8 mouse cellular contexts compared by ENCODE assay signal in the genomic region with DNA sequence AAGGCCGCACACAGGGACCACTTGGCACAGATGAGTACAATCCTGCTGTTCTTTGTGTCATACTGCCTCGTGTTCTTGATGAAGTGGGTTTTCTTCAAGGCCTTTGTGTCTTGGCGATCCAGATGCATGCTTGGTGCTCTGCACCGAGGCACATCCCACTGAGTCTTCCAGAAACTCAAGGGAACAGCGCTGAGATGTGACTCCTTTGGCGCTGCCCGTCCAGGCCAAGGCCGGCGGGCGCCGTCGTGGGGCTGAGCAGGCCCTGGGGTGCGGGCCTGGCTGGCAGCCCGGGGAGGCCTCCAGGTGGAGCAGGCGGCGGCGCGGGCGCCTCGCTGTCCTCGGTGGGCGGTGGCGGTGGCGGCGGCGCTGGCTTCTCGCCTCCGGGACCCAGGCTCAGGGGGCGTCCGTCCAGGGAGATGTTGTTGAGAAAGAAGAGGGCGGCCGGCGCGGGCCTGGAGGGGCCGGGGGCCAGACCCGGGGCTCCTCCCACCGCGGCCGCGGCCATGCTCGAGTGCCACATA. TPM values are rescaled to one million over a fixed set of nuclear protein-coding genes. Genes with fewer than 3 reads are reported as not detected.
A peak's percentile ranks its signal among the peaks of the same experiment; 100 is the strongest.
DNase-seq lines count a peak whose midpoint lies in the region; ATAC-seq lines count a peak whose summit lies in the region.

No protein-coding gene starts in this region.

- peaks cover 4% of the 10 kb centered on the region; the same call in 1 of the 2 replicates for H3K4me1 ChIP-seq in kidney, embryonic 15.5 days
- peaks cover 4% of the 10 kb centered on the region; the same call in 1 of the 2 replicates for H3K4me1 ChIP-seq in embryonic facial prominence, embryonic 13.5 days
- no peaks in the 10 kb centered on the region; the same call in 1 of the 2 replicates for H3K4me1 ChIP-seq in limb, embryonic 12.5 days (replicated peaks)

- no peak overlapping the region for H3K27ac ChIP-seq in kidney, embryonic 15.5 days
- H3K27ac ChIP-seq in embryonic facial prominence, embryonic 13.5 days: no peak overlapping the region
- no peak overlapping the region for H3K27ac ChIP-seq in limb, embryonic 12.5 days

- no peaks in the 10 kb centered on the region for H3K27me3 ChIP-seq in kidney, embryonic 15.5 days
- no peaks in the 10 kb centered on the region for H3K27me3 ChIP-seq in embryonic facial prominence, embryonic 13.5 days
- H3K27me3 ChIP-seq in limb, embryonic 12.5 days: 0 out of 2 replicates have a peak, but pooled peaks cover 4% of the 10 kb centered on the region

- peak overlapping the region; percentile 18; the same call in 1 of the 2 replicates for H3K9ac ChIP-seq in kidney, embryonic 15.5 days
- H3K9ac ChIP-seq in embryonic facial prominence, embryonic 13.5 days: peak overlapping the region; percentile 60
- peak overlapping the region; percentile 47; the same call in 1 of the 2 replicates for H3K9ac ChIP-seq in limb, embryonic 12.5 days (replicated peaks)

- peak; percentile 66; the same call in 1 of the 2 replicates for ATAC-seq in kidney, embryonic 15.5 days (replicated peaks; ENCODE audit: low FRiP score)
- ATAC-seq in embryonic facial prominence, embryonic 13.5 days (ENCODE audit: insufficient number of reproducible peaks, insufficient read depth, low FRiP score, low TSS enrichment, low read depth): 0 out of 2 replicates have a peak, but pooled peaks have one; percentile 52
- no peak for ATAC-seq in limb, embryonic 12.5 days (ENCODE audit: insufficient number of reproducible peaks, insufficient read depth, low FRiP score, low TSS enrichment, low read depth)
- no peak for ATAC-seq in megakaryocyte progenitor cell, adult 5-6 weeks (replicated peaks; ENCODE audit: poor library complexity)

- WGBS in kidney, embryonic 15.5 days: 17% methylated on average over 41 of the region's 41 CpGs
- 12% methylated on average over 41 of the region's 41 CpGs for WGBS in embryonic facial prominence, embryonic 13.5 days
- 21% methylated on average over 38 of the region's 41 CpGs for WGBS in limb, embryonic 12.5 days

- no peaks in the 10 kb centered on the region for H3K9me3 ChIP-seq in kidney, embryonic 15.5 days (replicated peaks)
- H3K9me3 ChIP-seq in embryonic facial prominence, embryonic 13.5 days: no peaks in the 10 kb centered on the region
- H3K9me3 ChIP-seq in limb, embryonic 12.5 days: no peaks in the 10 kb centered on the region

- no peaks in the 10 kb centered on the region for H3K36me3 ChIP-seq in kidney, embryonic 15.5 days
- no peaks in the 10 kb centered on the region for H3K36me3 ChIP-seq in embryonic facial prominence, embryonic 13.5 days
- no peaks in the 10 kb centered on the region for H3K36me3 ChIP-seq in limb, embryonic 12.5 days

- intact Hi-C loops in left cerebral cortex, postnatal 14 days (cut with DNase I): no loop called here
- intact Hi-C loops in gastrocnemius, postnatal 14 days (cut with DNase I; ENCODE audit: low total_unique reads): no loop called here

- peak overlapping the region; percentile 64 for H3K4me2 ChIP-seq in kidney, embryonic 15.5 days
- H3K4me2 ChIP-seq in embryonic facial prominence, embryonic 13.5 days: peak overlapping the region; percentile 56
- H3K4me2 ChIP-seq in limb, embryonic 12.5 days: peak overlapping the region; percentile 56

- H3K4me3 ChIP-seq in kidney, embryonic 15.5 days (replicated peaks): peak overlapping the region; percentile 41
- peak overlapping the region; percentile 34 for H3K4me3 ChIP-seq in embryonic facial prominence, embryonic 13.5 days
- H3K4me3 ChIP-seq in limb, embryonic 12.5 days (replicated peaks): peak overlapping the region; percentile 37

- no peak for DNase-seq in kidney, adult 11 months
- peak; percentile 36 for DNase-seq in retina, postnatal 1 day
- no peak for DNase-seq in left cerebral cortex, postnatal 14 days (ENCODE audit: low spot score in 2 of 2)
- DNase-seq in gastrocnemius, postnatal 14 days: no peak

RNA-seq across cellular contexts. Expression of gene Adck1, which starts 6.1 kb away (rescaled TPM):
- polyA plus RNA-seq in kidney, embryonic 15.5 days (2015; fragmentation: Nextera tagmentation; extraction: Ambion mirVana): 21.6 and 21.8 TPM in 2 replicates
- 23.2 and 23.3 TPM in 2 replicates for polyA plus RNA-seq in embryonic facial prominence, embryonic 13.5 days (2015; fragmentation: Nextera tagmentation; extraction: Ambion mirVana)
- polyA plus RNA-seq in limb, embryonic 12.5 days (2016; fragmentation: Nextera tagmentation; extraction: Ambion mirVana): 19.5 and 23.7 TPM in 2 replicates
- 10 to 100 TPM; 33.4 to 34.1 TPM for total RNA-seq in left cerebral cortex, postnatal 14 days (2021)
- total RNA-seq in megakaryocyte progenitor cell, adult 5-6 weeks (2015): 10.2 and 11.8 TPM in 2 replicates
- 21.7 and 25.7 TPM in 2 replicates for total RNA-seq in megakaryocyte progenitor cell, adult 5-6 weeks (2017)
- total RNA-seq in gastrocnemius, postnatal 14 days (2021): 10 to 100 TPM; 10.2 to 11.9 TPM

RNA-seq across cellular contexts. Expression of gene Gm5039, which starts 30.4 kb away (rescaled TPM):
- not detected in 2 replicates for polyA plus RNA-seq in kidney, embryonic 15.5 days (2015; fragmentation: Nextera tagmentation; extraction: Ambion mirVana)
- not detected in 2 replicates for polyA plus RNA-seq in embryonic facial prominence, embryonic 13.5 days (2015; fragmentation: Nextera tagmentation; extraction: Ambion mirVana)
- polyA plus RNA-seq in limb, embryonic 12.5 days (2016; fragmentation: Nextera tagmentation; extraction: Ambion mirVana): not detected in 2 replicates
- total RNA-seq in left cerebral cortex, postnatal 14 days (2021): not detected
- total RNA-seq in megakaryocyte progenitor cell, adult 5-6 weeks (2015): not detected in 2 replicates
- total RNA-seq in megakaryocyte progenitor cell, adult 5-6 weeks (2017): not detected in 2 replicates
- total RNA-seq in gastrocnemius, postnatal 14 days (2021): not detected

Comparison
In these comparisons a context has a peak if more than half of its experiments do, and no peak if none do; other contexts are left out.
1. ATAC-seq: peak in kidney, embryonic 15.5 days (single experiment) and embryonic facial prominence, embryonic 13.5 days (single experiment); none in limb, embryonic 12.5 days (single experiment) and megakaryocyte progenitor cell, adult 5-6 weeks (single experiment).
2. Peak in every context shown above with its lines, with median percentiles within 50 percentile points of each other: H3K4me2 ChIP-seq, H3K4me3 ChIP-seq and H3K9ac ChIP-seq.